Comparison of ENCODE assay signal across 13 mouse cellular contexts in the genomic region with DNA sequence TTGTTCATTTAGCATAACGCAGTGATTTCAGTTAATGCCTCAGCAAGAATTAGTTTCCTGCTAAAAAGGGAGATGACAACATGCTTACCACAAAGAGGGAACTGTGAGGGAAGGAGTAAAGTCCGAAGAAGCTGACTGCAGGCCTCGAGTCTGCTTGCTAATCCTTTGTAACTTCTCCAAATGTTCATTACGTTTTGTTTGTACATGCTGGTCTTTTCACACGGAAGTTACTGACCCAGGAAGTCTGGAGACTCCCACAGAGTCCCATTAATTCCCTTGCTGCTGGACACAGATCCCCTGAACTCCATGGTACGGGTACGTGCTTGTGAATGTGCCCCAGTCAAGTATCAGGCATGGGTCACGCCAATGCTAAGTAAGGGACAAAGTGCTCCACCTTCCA.
DNase-seq lines count a peak whose midpoint lies in the region; ATAC-seq and TF ChIP-seq lines count a peak whose summit lies in the region.
"Had no signal": no experiment of that assay in that cellular context is flagged by ENCODE, and none has a peak within 500 bp of the region (broad histone marks: within the 10 kb centered on the region; RNA-seq: fewer than 3 reads in every experiment).

No protein-coding gene starts in this region.

- no peak overlapping the region for H3K27ac ChIP-seq in lung, postnatal 0 days (ENCODE audit: low read length)
- no peak overlapping the region for H3K27ac ChIP-seq in stomach, postnatal 0 days (replicated peaks)
- no peak overlapping the region for H3K27ac ChIP-seq in midbrain, embryonic 14.5 days (replicated peaks; ENCODE audit: low read depth, low read length)
- H3K27ac ChIP-seq: heart, embryonic 15.5 days had no signal

- H3K27me3 ChIP-seq in lung, postnatal 0 days (replicated peaks; ENCODE audit: insufficient read depth, low read length), result no peaks in the 10 kb centered on the region
- H3K27me3 ChIP-seq in stomach, postnatal 0 days (ENCODE audit: control insufficient read depth, insufficient read depth, low read length), result no peaks in the 10 kb centered on the region
- no peaks in the 10 kb centered on the region for H3K27me3 ChIP-seq in midbrain, embryonic 14.5 days (ENCODE audit: control insufficient read depth, insufficient read depth, low read length)
- H3K27me3 ChIP-seq: heart, embryonic 15.5 days had no signal

- peak; percentile 37 for DNase-seq in lung, postnatal 0 days (ENCODE audit: low spot score)
- no peak for DNase-seq in lung, postnatal 10 days
- peak; percentile 1 to 34 for DNase-seq in kidney, postnatal 25 days
- DNase-seq in stomach, postnatal 0 days (ENCODE audit: low spot score), result no peak
- no peak for DNase-seq in cerebellum, adult 9-11 months
- no peak for DNase-seq in midbrain, embryonic 14.5 days
- DNase-seq: adrenal gland, adult 2 months; cerebellum, postnatal 36 days; gastrocnemius, postnatal 25 days; right cerebral cortex, postnatal 4 days had no signal

- H3K36me3 ChIP-seq in lung, postnatal 0 days (ENCODE audit: insufficient read depth, low read length), result no peaks in the 10 kb centered on the region
- no peaks in the 10 kb centered on the region for H3K36me3 ChIP-seq in stomach, postnatal 0 days (ENCODE audit: control insufficient read depth, insufficient read depth, low read length)
- no peaks in the 10 kb centered on the region for H3K36me3 ChIP-seq in midbrain, embryonic 14.5 days (ENCODE audit: control insufficient read depth, insufficient read depth, low read length)
- H3K36me3 ChIP-seq: heart, embryonic 15.5 days had no signal

- H3K4me1 ChIP-seq in lung, postnatal 0 days (ENCODE audit: insufficient read depth, low read depth, low read length), result no peaks in the 10 kb centered on the region; the same call in 1 of the 2 replicates
- no peaks in the 10 kb centered on the region for H3K4me1 ChIP-seq in stomach, postnatal 0 days (replicated peaks; ENCODE audit: control insufficient read depth, insufficient read depth)
- no peaks in the 10 kb centered on the region for H3K4me1 ChIP-seq in midbrain, embryonic 14.5 days (ENCODE audit: control insufficient read depth, insufficient read depth, low read length)
- H3K4me1 ChIP-seq: heart, embryonic 15.5 days had no signal

- H3K9ac ChIP-seq in lung, postnatal 0 days (replicated peaks; ENCODE audit: low read depth), result no peak overlapping the region
- H3K9ac ChIP-seq in stomach, postnatal 0 days (ENCODE audit: low read length), result no peak overlapping the region
- H3K9ac ChIP-seq in midbrain, embryonic 14.5 days (replicated peaks; ENCODE audit: low read length), result no peak overlapping the region
- H3K9ac ChIP-seq: heart, embryonic 15.5 days had no signal

- TF ChIP-seq CTCF in lung, postnatal 0 days (IDR thresholded peaks at IDR 0.05), result no peak
- TF ChIP-seq CTCF in stomach, postnatal 0 days (IDR thresholded peaks at IDR 0.05; ENCODE audit: low read depth), result no peak

- H3K4me3 ChIP-seq in lung, postnatal 0 days (ENCODE audit: low read depth, low read length), result no peak overlapping the region
- no peak overlapping the region for H3K4me3 ChIP-seq in stomach, postnatal 0 days (ENCODE audit: low read depth, low read length)
- H3K4me3 ChIP-seq in midbrain, embryonic 14.5 days (replicated peaks; ENCODE audit: low read depth, low read length), result no peak overlapping the region
- H3K4me3 ChIP-seq: heart, embryonic 15.5 days had no signal

- 41% methylated on average over 8 of the region's 8 CpGs for WGBS in lung, postnatal 0 days
- 32% methylated on average over 8 of the region's 8 CpGs for WGBS in stomach, postnatal 0 days
- WGBS in midbrain, embryonic 14.5 days, result 27% methylated on average over 8 of the region's 8 CpGs

- H3K4me2 ChIP-seq in lung, postnatal 0 days (replicated peaks; ENCODE audit: low read depth, low read length), result no peak overlapping the region
- no peak overlapping the region for H3K4me2 ChIP-seq in stomach, postnatal 0 days (replicated peaks; ENCODE audit: low read depth)
- H3K4me2 ChIP-seq in midbrain, embryonic 14.5 days (ENCODE audit: low read length), result no peak overlapping the region
- H3K4me2 ChIP-seq: heart, embryonic 15.5 days had no signal

- no peak for ATAC-seq in lung, postnatal 0 days
- peak; percentile 56 to 59 for ATAC-seq in hematopoietic stem cell, adult 5-6 weeks (replicated peaks in 1 of 2; ENCODE audit: insufficient read depth in 1 of 2, low FRiP score in 2 of 2, low TSS enrichment in 1 of 2, low read depth in 1 of 2, poor library complexity in 2 of 2, severe bottlenecking in 2 of 2)
- peak; percentile 59 for ATAC-seq in stomach, postnatal 0 days (ENCODE audit: low FRiP score, low TSS enrichment)
- ATAC-seq in midbrain, embryonic 14.5 days (ENCODE audit: low FRiP score, low TSS enrichment), result no peak
- ATAC-seq: forebrain, embryonic 14.5 days had no signal

- no peak for TF ChIP-seq EP300 in lung, postnatal 0 days (IDR thresholded peaks at IDR 0.05)
- TF ChIP-seq EP300 in stomach, postnatal 0 days (optimal IDR thresholded peaks at IDR 0.05), result no peak

- H3K9me3 ChIP-seq in lung, postnatal 0 days (ENCODE audit: low read length), result no peaks in the 10 kb centered on the region
- H3K9me3 ChIP-seq in stomach, postnatal 0 days (ENCODE audit: control insufficient read depth, low read length), result no peaks in the 10 kb centered on the region
- no peaks in the 10 kb centered on the region for H3K9me3 ChIP-seq in midbrain, embryonic 14.5 days (ENCODE audit: control insufficient read depth, low read length)
- H3K9me3 ChIP-seq: heart, embryonic 15.5 days had no signal

Comparison
In these comparisons a context has a peak if more than half of its experiments do, and no peak if none do; other contexts are left out.
1. DNase-seq: peak in lung, postnatal 0 days (single experiment) and kidney, postnatal 25 days (2 of 2); none in lung, postnatal 10 days (single experiment), stomach, postnatal 0 days (single experiment), cerebellum, adult 9-11 months (single experiment) and midbrain, embryonic 14.5 days (single experiment).
2. ATAC-seq: peak in hematopoietic stem cell, adult 5-6 weeks (2 of 2) and stomach, postnatal 0 days (single experiment); none in lung, postnatal 0 days (single experiment) and midbrain, embryonic 14.5 days (single experiment).